Mouse (Mus musculus) cerebellum, postnatal 4 days (tissue): ENCODE data around the gene Tmem39b.
"Not testable (repeated sequence)": the region's sequence is repeated elsewhere in the genome, so short reads cannot be mapped to it uniquely, and the experiment has no call there.

Experiments used
- DNase-seq, 2 experiments: peaks; one replicate each; pipeline ENCODE4 v3.0.0; 2022; ENCODE audit warnings: low spot score in 2 of 2, mixed read lengths in 1 of 2

Gene Tmem39b

DNA sequence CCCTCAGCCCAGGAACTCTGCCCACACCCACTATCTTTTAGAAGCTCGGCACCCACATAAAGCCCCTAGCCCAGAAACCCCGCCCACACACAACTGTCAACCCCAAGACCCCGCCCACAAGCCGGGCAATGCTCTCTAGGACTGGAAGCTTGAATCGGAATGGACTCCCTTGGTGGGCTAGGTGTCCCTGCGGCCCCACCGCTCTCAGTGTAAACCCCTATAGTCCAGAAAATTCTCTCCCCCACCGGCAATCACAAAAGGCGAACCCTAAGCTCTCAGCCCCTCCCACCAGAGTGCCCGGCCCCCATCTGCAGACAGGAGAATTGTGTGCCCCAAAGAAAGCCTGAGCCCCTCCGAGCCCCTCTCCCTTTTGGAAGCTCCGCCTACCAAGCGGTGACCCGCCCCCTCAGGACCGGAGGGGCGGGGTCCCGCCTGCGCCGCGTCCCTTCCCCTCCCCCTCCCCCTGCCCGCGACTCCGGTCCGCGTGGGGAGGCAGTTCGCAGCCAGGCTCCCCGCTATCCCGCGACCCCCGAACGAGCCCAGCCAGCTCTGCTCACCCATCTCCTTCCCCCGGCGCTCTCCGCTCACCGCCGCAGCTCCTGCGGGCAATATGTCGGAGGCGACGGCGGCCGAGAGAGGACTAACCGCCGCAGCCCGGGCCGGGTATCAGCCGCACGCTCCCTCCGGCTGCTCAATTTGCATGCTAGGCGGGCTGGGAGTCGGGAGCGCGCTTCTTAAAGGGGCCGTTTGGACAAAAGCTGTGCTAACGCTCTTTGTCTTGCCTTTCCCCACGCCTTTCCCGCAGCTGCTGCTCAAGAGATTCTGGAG, at the start of gene Tmem39b:
TSS of gene Tmem39b (minus strand) at position 681 of the 828 bp plus-strand sequence.
- peak; percentile 74 to 89 for DNase-seq

- no peak for DNase-seq
These were observed 49.5 kb upstream of the Tmem39b start for GRCm38 (mm10) chr4:129746106-129746505.

- DNase-seq = peak in 1 of 2 experiments; percentile 3
These were observed 46.9 kb upstream of the Tmem39b start for GRCm38 (mm10) chr4:129743494-129743893.

DNA sequence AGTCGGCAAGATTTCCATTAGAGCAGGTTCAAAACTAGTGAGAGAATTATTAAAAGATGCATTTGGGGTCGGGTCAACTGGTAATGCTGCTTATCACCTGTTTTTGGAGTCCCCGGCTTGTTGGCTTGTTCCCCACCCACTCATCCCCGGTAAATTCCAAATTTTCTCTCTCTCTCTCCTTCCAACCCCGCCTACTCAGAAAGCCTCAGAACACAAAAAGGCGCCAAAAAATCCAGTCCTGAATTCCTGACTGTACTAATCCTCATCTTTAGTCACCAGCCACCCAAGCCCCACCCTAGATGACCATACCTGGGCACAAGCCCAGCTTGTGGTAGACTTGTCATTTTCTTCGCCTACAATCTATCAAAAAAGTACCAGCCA, 46.4 kb upstream of the Tmem39b start:
- DNase-seq = no peak

DNA sequence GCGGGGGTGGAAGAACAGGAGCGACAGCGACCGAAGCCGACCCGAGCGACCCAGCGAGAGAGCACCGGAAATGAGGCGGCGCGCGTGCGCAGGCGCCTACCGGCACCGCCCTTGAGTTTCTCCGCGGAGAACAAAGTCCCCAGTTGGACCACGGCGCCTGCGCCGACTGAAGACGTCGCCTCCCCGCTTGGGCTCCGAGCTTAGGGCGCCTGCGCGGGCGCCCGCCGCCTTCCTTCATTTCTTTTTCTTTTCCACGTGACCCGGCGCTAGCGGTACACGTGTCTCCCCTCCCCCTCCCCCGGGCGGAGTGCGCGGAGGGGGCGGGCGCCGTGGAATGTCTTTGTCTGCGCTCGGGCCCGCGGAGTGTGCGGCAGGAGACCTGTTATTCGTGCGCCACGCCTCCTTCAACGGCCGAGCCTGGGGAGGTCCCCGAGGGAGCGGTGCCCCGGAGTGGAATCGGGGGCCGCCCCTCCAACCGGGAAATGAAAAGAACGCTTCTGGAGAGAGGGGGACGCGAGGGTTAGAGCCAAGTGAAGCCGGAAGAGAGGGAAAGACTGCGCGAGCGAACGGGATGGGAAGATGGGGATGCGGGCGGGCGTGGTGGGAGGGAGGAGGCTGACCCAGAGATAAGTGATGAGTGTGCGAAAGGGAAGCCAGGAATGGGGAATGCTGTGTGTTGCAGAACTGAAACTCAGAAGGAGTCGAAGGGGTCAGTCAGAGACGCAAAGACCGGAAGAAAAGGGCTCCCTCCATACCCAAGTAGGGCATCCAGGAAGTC, 45.8 kb upstream of the Tmem39b start, which contains the start of gene Khdrbs1:
TSS of gene Khdrbs1 (minus strand) at position 72 of the 778 bp plus-strand sequence.
- peak; percentile 94 to 98 for DNase-seq

GRCm38 (mm10) chr4:129741974-129742231, 45.3 kb upstream of the Tmem39b start:
- no peak for DNase-seq

- peak in 1 of 2 experiments; percentile 38 for DNase-seq
These were observed 44.8 kb upstream of the Tmem39b start for GRCm38 (mm10) chr4:129741251-129741973.

- no peak for DNase-seq
These were observed 42.5 kb upstream of the Tmem39b start for GRCm38 (mm10) chr4:129739111-129739645.

DNA sequence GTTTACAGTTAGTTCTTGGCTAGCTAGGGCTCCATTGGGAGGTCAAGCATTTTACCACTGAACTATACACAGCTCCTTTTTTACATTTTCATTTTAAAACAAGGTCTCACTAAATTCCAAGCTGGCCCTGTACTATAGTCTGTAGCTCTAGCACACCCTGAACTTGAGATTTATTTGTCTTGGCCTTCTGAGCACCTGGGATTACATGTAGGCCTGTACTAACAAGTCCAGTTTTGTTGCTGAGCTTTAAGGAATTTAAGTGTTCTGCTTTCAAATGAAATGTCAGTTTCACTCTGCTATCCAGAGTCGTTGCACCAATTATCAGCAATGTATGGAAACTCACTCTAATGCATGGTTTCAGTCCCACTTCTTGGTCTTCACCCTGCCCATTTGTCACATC, 39.5 kb upstream of the Tmem39b start:
- DNase-seq = no peak

DNA sequence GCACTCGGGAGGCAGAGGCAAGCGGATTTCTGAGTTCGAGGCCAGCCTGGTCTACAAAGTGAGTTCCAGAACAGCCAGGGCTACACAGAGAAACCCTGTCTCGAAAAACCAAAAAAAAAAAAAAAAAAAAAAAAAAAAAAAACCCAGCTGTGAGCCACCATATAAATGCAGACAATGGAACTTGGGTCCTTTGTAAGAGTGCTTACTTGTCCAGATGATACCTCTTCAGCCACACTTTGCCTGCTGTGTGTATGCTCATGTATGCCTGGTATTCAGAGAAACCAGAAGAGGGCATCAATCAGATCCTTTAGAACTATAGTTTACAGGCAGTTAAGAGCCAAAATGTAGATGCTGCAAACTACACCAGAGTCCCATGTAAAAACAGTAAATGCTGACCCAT, 38.8 kb upstream of the Tmem39b start:
- DNase-seq = not testable (repeated sequence)

GRCm38 (mm10) chr4:129731423-129731822, 34.8 kb upstream of the Tmem39b start:
- DNase-seq = no peak

- no peak for DNase-seq
These were observed 19.7 kb upstream of the Tmem39b start for GRCm38 (mm10) chr4:129716310-129716709.

GRCm38 (mm10) chr4:129709486-129710129, 13.0 kb upstream of the Tmem39b start:
- DNase-seq = no peak

GRCm38 (mm10) chr4:129706750-129707149, 10.1 kb upstream of the Tmem39b start:
- no peak for DNase-seq

- peak; percentile 51 to 71 for DNase-seq
These were observed 5.8 kb upstream of the Tmem39b start for GRCm38 (mm10) chr4:129702454-129702853.

DNA sequence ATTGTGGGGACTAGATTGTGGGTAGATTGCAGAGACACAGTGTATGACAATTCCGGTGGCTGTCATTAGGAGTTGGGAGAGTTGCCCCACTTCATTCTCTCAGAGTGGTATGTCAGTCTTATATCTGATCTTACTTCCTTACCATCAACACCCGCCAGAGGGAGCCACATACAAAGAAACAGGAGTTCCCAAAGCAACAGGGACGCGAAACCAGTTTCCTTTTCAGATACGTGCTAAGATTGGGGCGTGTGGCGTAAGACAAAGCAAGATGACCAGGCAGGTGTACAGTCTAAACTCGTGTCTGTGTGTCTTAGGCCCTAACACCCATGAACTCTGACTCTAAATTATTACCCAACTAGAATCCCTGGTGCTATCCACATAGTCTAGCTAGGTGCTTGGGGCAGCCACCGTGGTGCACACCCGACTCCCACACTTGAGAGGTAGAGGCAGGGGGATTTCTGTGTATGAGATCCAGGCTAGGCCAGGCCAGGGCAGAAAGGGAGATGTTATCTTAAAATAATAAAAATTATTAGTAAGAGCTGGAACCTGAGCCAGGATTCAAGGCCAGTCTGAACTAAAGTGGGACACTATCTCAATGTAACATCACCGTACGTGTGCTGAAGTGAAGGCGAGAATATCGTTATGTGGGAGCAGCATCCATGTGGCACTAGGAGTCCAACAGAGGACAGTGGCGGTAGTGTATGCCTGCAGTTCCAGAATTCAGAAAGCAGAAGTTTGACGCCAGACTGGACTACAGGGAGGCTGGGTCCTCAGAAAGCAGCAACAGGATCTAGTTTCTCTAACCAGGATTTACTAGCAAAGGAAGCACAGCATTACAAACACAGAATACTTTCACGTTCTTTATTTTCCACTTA, 5.1 kb upstream of the Tmem39b start:
- peak; percentile 76 to 91 for DNase-seq

GRCm38 (mm10) chr4:129700661-129701060, 4.0 kb upstream of the Tmem39b start:
- not testable (repeated sequence) for DNase-seq

- no peak for DNase-seq
These were observed 3.6 kb upstream of the Tmem39b start for GRCm38 (mm10) chr4:129700216-129700615.

GRCm38 (mm10) chr4:129697191-129697590, 553 bp upstream of the Tmem39b start:
- DNase-seq = no peak

- no peak for DNase-seq
These were observed 852 bp downstream of the Tmem39b start for GRCm38 (mm10) chr4:129695815-129696157.

- DNase-seq = no peak
These were observed 12.1 kb downstream of the Tmem39b start for GRCm38 (mm10) chr4:129684531-129684930.
